Mouse (Mus musculus): Measurements from ENCODE around the gene C530008M17Rik.
"Not testable (repeated sequence)": the region's sequence is repeated elsewhere in the genome, so short reads cannot be mapped to it uniquely, and the experiment has no call there.

The C530008M17Rik gene

DNA sequence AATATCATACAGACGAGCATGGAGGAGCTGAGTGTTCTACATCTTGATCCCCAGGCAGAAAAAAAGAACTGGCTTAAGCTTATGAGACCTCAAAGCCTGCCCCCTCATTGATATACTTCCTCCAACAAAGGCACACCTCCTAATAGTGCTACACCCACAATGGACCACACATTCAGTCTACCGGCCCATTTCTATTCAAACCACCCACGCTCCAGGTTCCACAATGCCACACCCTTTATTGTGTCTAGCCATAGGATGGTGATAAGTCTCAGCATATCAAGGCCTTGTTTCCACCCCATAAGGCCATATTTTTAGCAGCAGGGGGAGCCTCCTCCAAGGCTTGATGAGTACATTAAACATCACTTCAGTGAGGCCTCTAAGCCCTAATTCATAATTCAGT lies 254.5 kb downstream of the C530008M17Rik start:
- no peak for DNase-seq

DNA sequence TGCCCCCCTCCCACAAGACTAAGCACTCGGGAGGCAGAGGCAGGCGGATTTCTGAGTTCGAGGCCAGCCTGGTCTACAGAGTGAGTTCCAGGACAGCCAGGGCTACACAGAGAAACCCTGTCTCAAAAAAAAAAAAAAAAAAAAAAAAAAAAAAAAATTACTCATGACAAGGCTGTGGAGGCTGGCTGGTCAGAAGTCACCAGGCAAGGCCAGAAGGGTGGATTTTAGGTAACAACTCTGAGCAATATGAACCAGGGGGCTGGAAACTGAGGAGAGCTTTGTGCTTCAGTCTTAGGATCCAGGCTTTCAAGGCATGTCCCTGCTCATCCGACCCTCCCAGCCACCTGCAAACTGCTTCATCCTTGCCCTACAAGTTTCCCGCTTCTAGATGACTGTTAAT lies 256.2 kb downstream of the C530008M17Rik start:
- not testable (repeated sequence) for DNase-seq

DNA sequence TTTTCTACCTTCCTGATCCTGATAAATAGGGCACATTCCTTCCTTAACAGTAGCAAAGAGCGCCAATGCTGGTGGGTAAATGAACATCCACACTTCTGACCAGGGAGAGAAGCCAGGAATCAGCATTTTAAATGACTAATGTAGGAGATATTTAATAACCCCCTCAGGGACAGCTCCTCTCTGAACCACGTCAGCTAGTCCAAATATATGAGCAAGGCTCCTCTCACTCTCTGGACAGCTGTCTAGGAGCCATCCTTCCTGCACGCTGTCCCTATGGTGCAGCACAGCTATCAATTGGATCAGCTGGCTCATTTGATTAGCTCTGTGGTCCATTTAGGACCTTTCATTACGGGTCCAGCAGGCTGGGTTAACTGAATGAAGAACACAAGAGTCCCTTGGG lies 266.5 kb downstream of the C530008M17Rik start:
- no peak for DNase-seq

Data from kidney, adult 9 months (tissue).